Mouse (Mus musculus): ENCODE measurements around the gene Ormdl1.
A peak's percentile ranks its signal among the peaks of the same experiment; 100 is the strongest.
"Not testable (repeated sequence)": the region's sequence is repeated elsewhere in the genome, so short reads cannot be mapped to it uniquely, and the experiment has no call there.

The Ormdl1 gene

DNA sequence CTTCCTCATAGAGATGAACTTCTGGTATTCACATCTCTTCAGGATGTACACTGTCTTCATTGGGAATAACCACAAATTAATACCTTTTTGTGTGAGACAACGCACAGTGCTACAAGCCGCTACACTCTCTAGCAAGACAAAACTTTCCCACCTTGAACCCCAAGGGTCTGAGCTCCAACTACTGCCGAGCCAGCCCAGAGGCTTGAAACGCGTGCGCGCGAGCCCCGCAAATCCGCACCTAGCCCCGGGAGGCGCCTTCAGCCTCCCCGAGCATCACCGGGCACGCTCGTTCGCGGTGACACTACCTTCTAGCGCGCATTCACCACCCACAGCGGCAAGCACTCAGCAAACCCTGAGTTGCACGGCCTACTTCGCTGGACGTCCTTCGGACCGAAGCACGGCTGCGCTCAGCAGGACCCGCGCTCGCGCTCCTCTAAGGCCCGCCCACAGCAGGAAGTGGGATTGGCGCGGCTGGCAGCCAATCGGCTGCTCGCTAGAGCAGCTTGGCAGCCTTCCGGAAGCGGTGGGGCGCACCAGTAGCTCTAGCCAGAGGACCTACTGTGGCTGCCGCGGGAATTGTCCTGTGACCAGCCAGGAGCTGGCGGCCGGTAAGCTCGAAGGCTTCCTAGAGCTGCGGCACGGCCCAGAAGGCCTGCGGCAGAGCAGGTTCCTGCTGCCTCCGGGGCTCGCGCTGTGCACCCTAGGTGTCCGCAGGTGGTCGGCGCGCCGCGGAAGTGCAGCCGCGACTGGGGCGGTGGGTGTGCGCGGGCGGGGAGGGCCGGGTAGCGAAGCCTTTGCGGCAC lies at the start of gene Ormdl1, which contains the start of the genes Pms1 and Gm28778:
Gene Ormdl1, plus strand, starts transcription at position 515 of the 803 bp plus-strand sequence.
Gene Pms1, minus strand, starts transcription at position 438 of the 803 bp plus-strand sequence.
Gene Gm28778, plus strand, starts transcription at position 531 of the 803 bp plus-strand sequence.
- DNase-seq (ENCODE audit: low spot score): peak; percentile 97

DNA sequence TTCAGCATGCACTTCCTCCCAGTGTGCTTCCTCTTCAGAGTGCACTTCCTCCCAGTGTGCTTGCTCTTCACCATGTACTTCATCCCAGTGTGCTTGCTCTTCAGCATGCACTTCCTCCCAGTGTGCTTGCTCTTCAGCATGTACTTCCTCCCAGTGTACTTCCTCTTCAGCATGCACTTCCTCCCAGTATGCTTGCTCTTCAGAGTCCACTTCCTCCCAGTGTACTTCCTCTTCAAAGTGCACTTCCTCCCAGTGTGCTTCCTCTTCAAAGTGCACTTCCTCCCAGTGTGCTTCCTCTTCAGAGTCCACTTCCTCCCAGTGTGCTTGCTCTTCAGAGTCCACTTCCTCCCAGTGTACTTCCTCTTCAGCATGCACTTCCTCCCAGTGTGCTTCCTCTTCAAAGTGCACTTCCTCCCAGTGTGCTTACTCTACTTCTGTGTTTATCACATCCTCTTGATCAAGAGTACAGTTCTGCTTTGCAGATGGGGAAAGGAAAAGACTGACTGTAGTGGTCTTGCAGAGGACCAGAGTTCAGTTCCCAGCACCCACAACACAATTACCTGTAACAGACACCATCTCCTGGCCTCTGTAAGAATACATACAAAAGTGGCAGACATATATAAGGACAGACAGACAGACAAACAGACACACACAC lies 31.8 kb upstream of the Ormdl1 start:
- not testable (repeated sequence) for DNase-seq (ENCODE audit: low spot score)

DNA sequence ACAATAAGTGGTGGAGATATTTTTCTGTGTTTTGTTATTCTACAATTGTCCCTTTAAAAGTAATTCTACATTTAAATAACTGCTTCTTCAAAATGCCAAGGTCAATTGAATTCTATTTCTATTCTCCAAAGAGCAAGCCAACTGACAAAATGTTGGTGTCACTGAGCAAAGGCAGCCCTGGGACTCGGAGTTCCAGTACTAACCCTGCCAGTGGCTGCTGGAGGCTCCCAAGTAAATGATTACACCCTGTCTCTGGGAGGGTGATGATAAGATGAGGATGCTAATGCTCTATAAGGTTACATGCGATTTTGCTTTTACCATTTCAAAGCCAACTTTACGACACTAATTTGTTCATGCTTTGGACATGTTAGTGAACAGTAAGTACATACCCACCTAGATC lies 27.0 kb upstream of the Ormdl1 start:
- DNase-seq (ENCODE audit: low spot score): no peak

DNA sequence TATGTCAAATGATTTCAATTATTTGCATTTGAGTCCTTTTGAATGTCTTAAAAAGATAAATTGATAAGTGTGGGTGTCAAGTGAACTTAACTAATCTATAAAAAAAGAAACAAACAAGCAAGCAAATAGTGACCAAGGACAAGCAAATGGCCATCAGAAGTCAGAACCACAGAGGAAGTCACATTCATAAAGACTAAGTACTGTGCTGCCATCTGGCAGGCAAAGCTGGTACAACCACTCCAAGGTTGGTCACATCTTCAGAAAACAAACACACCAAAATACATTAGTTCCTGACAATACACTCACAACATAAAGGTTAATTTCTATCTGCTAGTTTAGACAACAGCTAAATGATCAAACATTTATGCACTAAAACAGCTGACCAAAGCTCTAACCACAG lies 24.2 kb upstream of the Ormdl1 start:
- DNase-seq (ENCODE audit: low spot score): peak; percentile 58

DNA sequence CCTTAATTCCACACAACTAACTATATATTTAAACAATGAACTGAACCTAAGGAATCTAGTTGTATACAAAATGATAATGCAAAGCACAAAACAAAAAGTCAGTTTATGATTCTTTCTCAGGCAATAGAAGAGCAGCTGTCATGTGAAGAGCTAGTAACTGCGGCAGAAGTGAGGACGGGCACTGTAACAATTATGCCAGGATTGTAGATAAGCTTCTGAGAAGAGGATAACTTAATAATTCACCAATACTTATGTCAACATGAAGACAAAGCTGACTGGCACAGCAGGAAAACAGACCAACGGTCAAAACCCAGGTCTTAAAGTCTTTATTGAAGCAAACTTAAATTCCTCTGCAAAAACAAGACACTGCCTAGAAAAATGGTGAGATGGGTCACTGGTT lies 5.7 kb upstream of the Ormdl1 start:
- DNase-seq (ENCODE audit: low spot score): no peak

DNA sequence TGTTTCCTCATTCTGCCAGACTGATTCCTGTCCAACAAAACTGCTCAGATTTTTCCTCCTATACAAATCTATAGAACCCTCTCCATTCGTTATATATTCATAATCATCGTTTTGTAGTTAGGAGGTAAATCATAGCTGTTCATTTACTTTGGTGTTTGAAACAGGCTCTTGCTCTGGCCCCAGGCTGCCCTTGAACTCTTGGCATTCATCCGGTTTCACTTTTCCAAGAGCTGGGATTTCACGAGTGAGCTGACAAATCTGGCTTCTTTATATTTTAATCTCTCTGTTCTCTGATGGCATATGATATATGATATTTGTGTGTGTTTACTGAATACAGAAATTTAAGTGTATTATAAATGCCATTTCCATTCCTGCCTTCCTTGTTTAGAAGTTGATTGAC lies 3.6 kb downstream of the Ormdl1 start:
- DNase-seq (ENCODE audit: low spot score): no peak

DNA sequence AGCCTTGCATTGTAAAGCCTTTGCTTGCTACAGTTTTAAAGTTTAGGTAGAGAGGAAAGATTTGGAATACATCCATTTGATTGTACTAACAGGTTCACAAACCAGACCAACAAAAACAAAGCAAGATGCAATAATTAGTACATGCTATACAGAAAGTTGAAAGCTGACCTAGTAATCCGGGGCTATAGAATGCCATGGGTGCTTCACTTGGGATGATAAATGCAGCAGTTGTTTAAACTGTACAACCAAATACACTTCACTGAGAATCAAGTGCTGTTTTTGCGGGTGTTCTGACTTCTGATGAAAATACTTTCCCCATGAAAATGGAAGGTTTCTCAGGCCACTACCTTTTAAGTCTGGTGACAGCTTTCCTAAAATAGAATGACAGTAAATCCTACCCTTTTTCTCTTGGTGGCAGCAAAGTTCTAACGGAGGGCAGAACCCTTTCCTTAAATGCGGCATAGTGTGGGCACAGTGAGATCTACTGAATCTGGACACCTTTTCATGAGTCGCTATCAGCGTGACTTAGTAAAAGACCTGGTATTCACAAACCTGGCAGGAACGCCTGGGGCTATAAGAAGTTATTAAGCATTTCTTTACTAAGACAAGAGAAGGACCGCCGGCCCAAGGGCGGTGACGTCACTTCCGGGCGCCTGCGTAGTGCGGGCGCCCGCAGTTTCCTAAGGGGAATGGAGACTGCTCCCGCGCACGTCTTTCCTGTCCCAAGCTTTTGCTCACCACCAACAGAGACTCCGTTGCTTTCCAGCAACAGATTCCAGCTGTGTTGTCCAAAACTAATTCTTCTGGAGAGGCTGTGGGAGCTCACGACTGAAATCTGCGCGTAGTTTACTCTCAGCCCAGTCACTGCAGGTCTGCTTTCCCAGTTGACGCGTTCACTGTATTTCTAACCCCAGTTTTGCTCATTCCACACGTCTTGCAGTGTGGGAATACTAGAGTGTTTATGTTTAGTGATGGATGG lies 16.4 kb downstream of the Ormdl1 start, which contains the start of gene Osgepl1:
Gene Osgepl1, plus strand, starts transcription at position 636 of the 979 bp plus-strand sequence.
- peak; percentile 90 for DNase-seq (ENCODE audit: low spot score)

DNA sequence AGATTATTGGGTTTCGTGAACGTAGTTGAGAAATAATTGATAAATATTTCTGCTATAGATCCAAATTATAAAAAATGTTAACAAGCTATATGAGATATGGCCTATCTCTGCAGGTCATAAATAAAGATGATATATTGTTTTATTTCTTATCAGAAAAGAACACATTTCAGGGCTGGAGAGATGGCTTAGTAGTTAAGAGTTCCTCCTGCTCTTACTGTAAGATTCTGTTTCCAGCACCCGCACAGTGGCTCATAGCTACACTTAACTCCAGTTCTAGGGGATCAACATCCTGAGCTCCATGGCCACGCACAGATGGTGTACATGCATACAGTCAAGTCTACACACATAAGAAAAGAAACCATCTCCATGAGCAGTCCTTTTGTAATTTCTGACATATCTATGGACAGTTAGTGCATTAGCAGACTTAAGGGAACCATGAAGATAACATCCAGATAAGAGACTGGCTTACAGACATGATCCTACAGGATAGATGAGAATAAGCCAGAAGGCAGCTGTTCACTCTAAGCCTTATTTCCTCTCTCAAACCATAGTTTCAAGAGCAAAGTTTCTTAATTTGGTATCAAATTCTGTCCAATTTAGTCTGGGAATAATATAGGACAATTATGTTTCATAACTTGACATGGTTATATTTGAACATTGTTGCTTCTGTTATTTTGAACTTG lies 24.9 kb downstream of the Ormdl1 start:
- DNase-seq (ENCODE audit: low spot score): no peak

DNA sequence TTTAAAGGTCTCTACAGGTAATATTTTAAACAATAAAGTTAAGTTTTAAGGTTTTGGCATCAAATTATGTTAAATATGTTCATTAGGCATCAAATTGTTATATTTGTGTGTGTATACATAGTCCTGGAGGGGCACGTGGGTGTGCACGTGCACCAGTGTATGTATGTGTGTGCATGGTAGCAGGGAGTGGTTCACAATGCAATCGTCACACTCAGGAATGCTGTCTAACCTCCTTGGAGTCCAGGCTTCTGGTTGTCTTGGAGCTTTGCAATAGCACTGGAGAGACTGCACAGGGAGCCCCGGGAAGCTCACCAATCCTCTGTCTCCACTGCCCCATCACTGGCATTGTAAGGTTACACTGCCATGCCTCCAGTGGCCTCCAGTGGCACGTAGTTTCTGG lies 26.4 kb downstream of the Ormdl1 start:
- DNase-seq (ENCODE audit: low spot score): no peak

DNA sequence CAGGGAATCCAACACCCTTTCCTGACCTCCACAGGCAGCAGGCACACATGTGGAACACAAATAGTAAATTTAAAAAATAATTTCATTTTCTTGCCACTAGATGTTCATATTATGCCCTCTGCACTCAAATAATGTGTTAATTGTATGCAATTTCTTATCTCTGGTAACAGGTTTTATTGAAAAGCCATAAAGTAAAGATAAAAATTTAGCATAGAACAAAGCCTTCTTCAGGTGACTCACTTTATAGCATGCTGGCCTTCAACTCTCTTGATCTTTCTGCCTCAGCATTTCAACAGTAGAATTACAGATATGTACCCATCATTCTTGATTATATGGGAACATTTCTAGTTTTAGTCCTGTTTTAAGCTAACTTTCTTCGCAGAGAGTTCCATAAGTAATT lies 27.4 kb downstream of the Ormdl1 start:
- DNase-seq (ENCODE audit: low spot score): no peak

DNA sequence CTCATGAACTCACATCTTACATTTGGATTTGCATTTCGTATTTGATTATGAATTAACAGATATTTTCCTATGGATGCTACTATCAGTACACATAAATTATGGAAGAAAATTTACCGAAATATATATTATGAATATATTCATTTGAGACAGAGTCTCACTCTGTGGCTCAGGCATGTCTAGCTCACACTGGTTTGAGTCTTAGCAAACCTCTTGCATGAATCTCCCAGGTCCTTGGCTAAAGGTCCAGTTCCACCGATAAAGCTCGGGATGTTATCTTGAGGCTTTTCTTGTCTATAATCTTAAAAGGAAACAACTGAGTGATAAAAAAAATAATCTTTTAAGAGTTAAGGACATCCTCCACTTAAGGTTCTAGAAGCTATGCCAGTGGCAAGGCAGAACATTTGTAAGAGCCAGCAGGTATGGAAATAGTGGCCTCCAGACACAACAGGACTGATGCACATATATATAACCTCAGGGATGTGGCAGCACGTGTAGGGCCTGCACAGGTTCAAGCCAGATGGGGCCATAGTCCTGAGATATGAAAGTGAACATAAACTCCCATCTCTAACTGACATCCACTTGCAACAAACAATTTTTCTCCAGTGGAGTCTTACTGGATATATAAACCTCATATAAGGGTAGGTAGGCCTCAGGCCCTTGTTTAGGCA lies 28.1 kb downstream of the Ormdl1 start:
- DNase-seq (ENCODE audit: low spot score): no peak

DNA sequence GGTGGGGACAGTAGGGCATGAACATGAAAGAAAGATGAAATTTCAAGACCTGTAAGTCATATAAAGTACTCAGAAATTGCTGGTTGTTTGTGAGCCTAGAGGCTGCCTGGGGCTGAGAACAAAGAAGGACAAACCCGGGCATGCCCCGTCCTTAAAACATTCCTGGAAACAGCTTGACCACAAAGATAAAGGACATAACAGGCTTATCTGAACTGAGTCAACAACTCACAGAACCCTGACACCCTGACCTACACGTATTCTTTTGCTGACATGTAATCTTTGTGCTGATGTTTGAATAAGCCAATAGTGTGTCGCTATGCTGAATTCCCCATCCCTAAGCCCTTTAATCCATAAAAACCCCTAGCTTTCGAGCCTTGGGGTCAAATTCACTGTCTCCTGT lies 36.6 kb downstream of the Ormdl1 start:
- not testable (repeated sequence) for DNase-seq (ENCODE audit: low spot score)

DNA sequence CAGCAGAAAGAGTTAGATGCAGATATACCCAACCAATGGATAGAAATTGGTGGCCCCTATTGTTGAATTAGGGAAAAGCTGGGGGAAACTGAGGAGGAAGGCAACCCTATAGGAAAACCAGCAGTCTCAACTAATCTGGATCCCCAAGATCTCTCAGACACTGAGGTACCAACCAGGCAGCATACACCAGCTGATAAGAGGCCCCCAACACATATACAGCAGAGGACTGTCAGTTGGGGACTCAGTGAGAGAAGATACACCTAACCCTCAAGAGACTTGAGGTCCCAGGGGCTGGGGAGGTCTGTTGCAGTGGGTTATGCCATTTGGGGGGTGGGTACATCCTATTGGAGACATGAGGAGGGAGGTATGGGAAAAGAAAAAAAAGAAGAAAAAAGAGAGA lies 38.6 kb downstream of the Ormdl1 start:
- DNase-seq (ENCODE audit: low spot score): no peak

DNA sequence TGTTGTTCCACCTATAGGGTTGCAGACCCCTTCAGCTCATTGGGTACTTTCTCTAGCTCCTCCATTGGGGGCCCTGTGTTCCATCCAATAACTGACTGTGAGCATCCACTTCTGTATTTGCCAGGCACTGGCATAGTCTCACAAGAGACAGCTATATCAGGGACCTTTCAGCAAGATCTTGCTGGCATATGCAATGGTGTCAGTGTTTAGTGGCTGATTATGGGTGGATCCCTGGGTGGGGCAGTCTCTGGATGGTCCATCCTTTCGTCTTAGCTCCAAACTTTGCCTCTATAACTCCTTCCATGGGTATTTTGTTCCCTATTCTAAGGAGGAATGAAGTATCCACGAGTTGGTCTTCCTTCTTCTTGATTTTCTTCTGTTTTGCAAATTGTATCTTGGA lies 40.5 kb downstream of the Ormdl1 start:
- not testable (repeated sequence) for DNase-seq (ENCODE audit: low spot score)

DNA sequence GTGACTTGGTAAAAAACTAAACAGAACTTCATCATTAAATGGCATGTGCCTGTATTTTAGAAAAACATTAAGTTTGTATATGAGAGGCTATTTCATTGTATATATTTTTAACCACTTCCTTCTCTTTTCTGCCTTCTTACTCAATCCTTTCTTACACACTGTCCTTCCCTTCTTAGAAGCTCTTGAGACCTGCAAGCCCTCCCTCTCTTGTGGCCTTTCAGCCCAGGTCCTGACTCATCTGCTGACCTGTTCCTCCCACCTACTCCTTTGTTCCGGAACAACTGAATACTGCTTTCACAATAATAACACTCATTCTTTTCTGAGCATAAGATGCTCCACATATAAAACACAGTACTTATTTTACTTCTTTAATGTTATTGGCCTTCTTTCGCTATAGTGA lies 44.2 kb downstream of the Ormdl1 start:
- no peak for DNase-seq (ENCODE audit: low spot score)

DNA sequence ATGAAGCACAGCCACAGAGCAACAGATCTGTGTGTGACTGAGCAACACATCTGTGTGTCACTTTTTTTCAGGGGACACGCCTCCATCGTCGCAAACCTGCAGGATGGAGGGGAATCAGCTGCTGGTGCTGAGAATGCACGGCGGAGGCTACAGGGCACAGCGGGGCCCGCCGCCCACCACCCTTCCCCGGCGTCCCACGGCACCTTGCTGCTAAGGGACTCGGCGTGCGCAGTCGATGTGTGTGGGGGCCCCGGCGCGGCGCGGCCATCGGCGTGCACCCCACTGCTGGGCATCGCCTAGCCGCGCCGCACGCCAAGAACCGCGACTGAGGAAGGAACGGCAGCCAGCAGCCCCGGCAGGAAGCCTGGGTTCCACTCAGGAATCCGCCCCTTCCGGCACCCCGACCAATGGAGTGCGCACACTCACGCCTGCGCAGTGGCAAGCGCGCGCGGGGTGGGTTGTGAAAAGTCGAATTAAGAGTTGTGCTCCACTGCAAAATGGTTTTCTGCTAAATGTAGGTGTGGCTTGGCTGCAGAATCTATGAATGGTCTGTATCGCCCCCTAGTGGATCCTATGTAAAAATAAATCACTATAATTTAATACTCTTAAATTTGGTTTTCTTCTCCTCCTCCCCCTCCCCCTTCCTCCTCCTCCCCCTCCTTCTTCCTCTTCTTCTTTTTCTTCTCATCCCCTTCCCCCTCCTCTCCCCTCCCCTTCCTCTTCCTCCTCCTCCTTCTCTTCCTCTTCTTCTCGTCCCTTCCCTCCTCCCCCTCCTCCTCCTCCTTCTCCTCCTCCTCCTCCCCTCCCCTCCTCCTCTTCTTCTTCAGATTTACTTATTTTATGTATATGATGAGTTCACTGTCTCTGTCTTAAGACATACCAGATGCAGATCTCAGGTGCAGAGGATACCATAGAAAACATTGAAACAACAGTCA lies 55.7 kb downstream of the Ormdl1 start, which contains the start of the genes Asdurf, Gm28551 and Asnsd1:
Gene Asdurf, minus strand, starts transcription at position 293 of the 935 bp plus-strand sequence.
Gene Gm28551, minus strand, starts transcription at position 341 of the 935 bp plus-strand sequence.
Gene Asnsd1, minus strand, starts transcription at position 426 of the 935 bp plus-strand sequence.
- DNase-seq (ENCODE audit: low spot score): peak; percentile 96

DNA sequence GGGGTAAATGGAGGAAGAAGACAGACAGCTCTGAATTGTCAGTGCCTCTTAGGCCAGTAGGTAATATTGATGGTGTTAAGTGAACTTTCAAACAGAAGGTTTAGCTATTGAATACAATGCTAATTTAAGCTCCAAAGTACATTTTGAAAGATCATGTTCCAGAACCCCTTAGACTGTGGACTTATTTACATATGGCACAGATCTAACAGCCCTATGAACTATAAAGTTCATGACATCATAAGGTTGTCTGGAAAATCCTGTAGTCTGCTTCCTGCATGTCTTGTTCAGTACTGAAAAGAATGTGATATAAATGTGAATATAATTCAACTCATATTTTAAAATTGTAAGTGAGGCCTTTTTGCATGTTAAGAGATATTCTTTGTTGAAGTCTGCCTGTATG lies 62.1 kb downstream of the Ormdl1 start:
- DNase-seq (ENCODE audit: low spot score): no peak
